Mouse (Mus musculus) embryonic fibroblast, embryonic 13.5 days (primary cell): ENCODE results near the gene Ccdc126. TPM values are rescaled to one million over a fixed set of nuclear protein-coding genes. Genes with fewer than 3 reads are reported as not detected.

Source experiments
- H3K27ac ChIP-seq: 2 replicates; pipeline ENCODE4 v1.5.1; 2012; ENCODE audit warnings: low read length, control low read depth, inconsistent platforms; ENCODE audit not compliant: insufficient read depth
- H3K4me1 ChIP-seq: 2 replicates; pipeline ENCODE4 v1.6.1; 2011; ENCODE audit warnings: low read length; ENCODE audit not compliant: control insufficient read depth, insufficient read depth
- H3K4me3 ChIP-seq: 2 replicates; pipeline ENCODE4 v1.5.1; 2011; ENCODE audit warnings: mild to moderate bottlenecking, control low read depth, low read length; ENCODE audit not compliant: insufficient read depth
- CTCF ChIP-seq: IDR thresholded peaks from 2 replicates; pipeline ENCODE4 v1.5.1; 2011; ENCODE audit warnings: mild to moderate bottlenecking, control low read depth, low read length, moderate library complexity, borderline replicate concordance; ENCODE audit not compliant: insufficient read depth
- POLR2A ChIP-seq: IDR thresholded peaks from 2 replicates; pipeline ENCODE4 v1.6.1; 2011; ENCODE audit warnings: low read depth, mild to moderate bottlenecking, control low read depth, low read length, moderate library complexity
- polyA plus RNA-seq: library from polyadenylated mRNA; stranded (reverse); fragments of >200 nt; gene quantifications from 2 replicates; pipeline ENCODE4 v1.2.4, GENCODE M21; 2011; ENCODE audit warnings: low read depth; ENCODE audit not compliant: missing spikeins, insufficient read length

Gene Ccdc126
- polyA plus RNA-seq, 1 experiment = 9.5 TPM

DNA sequence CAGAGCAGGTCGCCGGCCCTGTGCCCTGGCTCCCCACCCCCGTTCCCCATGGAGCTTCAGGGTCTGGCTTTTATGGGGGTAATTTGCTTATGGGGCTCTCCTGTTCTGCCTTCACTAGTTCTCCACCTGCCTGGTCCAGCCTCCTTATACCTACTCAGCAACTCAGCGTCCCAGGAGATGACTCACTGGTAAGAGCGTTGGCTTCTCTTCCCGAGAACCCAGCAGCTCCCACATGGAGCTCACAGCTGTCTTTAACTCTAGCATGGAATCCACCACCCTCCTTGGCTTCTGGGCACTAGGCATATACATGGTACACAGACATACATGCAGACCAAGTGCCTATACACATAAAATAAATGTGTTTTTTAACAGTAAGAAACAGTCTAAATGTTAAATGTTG, 20.1 kb downstream of the Ccdc126 start:
- Histone ChIP-seq H3K27ac (no peak overlapping the region), H3K4me3 (no peak overlapping the region), H3K4me1 (no peaks in the 10 kb centered on the region)
- TF ChIP-seq CTCF (no peak), POLR2A (no peak)

DNA sequence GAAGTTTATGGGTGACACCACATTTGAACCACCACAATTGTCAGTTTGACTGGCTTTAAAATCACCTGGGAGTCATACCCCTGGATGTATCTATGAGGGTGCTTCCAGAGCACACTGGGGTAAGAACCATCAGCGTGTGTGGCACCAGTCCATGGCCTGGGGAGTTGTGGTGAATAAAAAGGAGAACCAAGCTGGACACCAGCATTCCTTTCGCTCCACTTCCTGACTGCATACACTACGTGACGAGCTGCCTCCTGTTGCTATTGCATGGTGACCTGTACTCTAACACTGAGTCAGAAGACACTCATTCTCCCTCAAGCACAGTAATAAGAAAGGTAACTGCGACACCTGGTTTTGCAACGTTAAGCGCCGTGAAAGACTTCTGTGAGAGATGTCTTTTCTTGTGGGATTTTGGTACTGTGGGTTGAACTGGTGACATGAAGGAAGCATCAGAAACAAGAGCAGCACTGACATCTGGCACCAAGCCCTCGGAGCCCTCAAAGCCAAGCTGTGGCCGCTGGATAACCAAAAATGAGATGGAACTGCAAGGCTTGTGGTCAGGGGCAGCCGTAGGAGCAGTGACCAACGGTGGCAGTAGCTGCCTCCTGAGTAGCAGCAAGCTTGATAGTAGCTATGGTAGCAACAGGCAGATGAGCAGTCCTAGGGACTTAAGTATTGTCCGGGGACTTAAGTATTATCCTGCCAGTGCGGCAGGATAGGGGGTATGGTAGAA, 24.8 kb downstream of the Ccdc126 start:
- Histone ChIP-seq H3K27ac (no peak overlapping the region), H3K4me3 (no peak overlapping the region), H3K4me1 (no peaks in the 10 kb centered on the region)
- TF ChIP-seq POLR2A = no peak
- TF ChIP-seq CTCF = no peak

DNA sequence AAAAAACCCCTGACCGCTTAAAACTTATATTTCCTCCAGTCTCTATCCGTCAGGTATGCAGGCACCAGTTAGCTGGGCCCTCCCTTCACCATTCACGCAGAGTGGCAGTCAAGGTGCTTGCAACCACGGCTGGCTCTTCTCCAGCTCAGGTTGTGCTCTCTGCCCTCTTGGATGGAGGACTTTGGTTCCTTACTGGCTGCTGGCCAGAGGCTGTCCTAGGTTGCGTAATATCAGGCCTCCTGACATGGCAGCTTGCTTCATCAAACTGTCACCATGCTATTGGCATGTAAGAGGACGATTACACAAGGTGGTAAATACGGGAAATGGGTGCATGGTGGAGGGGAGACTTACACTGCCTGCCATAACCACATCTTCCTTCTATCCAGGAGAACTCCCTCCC, 30.8 kb downstream of the Ccdc126 start:
- Histone ChIP-seq H3K27ac (no peak overlapping the region), H3K4me1 (no peaks in the 10 kb centered on the region), H3K4me3 (no peak overlapping the region)
- TF ChIP-seq CTCF (no peak), POLR2A (no peak)

DNA sequence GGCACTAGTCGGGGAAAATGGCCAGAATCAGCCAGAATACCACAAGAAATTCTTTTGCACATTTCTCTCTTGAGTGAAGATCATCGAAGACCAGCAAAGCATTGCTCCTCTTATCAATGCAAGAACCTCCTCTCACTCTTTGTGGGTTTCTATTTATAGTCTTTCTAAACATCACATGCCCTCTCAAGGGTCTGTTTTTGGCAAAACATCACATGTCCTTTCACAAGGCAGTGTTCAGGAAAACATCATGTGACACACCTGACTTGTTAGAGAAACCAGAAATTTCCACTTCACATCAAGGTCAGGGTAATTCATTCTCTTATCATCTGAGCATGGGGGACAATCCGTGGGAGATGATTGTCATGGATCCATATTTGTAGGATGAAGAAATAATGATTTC, 35.5 kb downstream of the Ccdc126 start:
- Histone ChIP-seq H3K4me3 (no peak overlapping the region), H3K4me1 (no peaks in the 10 kb centered on the region), H3K27ac (no peak overlapping the region)
- TF ChIP-seq POLR2A (no peak), CTCF (no peak)

DNA sequence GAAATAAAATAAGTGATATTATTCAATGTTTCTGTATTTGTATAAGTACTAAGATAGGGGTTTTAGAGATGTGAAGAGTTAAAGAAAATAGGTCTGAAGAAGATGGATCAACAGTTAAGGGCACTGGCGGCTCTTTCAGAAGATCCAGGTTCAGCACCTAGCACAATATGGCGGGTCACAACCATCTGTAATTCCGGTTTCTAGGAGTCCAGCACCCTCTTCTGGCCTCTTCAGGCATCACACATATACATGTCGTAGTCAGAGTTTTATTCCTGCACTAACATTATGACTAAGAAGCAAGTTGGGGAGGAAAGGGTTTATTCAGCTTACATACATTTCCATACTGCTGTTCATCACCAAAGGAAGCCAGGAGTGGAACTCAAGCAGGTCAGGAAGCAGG, 36.1 kb downstream of the Ccdc126 start:
- TF ChIP-seq POLR2A = no peak
- no peak for TF ChIP-seq CTCF
- Histone ChIP-seq H3K4me3 (no peak overlapping the region), H3K4me1 (no peaks in the 10 kb centered on the region)

DNA sequence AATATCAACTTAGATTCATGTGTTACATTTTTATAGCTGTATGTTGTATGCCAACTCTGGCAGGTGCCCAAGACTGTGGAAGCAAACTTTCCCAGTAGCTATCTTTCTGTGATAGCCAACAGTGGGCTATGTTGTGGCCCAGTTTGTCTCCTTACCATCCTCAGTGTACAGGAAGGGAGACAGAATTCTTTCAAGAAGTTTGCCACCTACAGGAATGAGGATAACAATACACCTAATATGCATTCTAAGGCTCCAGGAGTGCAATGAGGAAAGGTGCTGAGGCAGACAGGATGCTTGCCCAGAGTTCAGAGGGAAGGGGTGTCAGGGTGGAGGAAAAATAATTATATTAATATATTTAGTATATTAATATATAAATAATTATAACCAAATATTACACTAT, 41.3 kb downstream of the Ccdc126 start:
- no peak overlapping the region for H3K4me3 ChIP-seq
- no peaks in the 10 kb centered on the region for H3K4me1 ChIP-seq
- no peak overlapping the region for H3K27ac ChIP-seq
- TF ChIP-seq POLR2A (no peak), CTCF (no peak)

More for the DNA sequence above, 36.1 kb downstream of the Ccdc126 start:
- no peak overlapping the region for H3K27ac ChIP-seq

DNA sequence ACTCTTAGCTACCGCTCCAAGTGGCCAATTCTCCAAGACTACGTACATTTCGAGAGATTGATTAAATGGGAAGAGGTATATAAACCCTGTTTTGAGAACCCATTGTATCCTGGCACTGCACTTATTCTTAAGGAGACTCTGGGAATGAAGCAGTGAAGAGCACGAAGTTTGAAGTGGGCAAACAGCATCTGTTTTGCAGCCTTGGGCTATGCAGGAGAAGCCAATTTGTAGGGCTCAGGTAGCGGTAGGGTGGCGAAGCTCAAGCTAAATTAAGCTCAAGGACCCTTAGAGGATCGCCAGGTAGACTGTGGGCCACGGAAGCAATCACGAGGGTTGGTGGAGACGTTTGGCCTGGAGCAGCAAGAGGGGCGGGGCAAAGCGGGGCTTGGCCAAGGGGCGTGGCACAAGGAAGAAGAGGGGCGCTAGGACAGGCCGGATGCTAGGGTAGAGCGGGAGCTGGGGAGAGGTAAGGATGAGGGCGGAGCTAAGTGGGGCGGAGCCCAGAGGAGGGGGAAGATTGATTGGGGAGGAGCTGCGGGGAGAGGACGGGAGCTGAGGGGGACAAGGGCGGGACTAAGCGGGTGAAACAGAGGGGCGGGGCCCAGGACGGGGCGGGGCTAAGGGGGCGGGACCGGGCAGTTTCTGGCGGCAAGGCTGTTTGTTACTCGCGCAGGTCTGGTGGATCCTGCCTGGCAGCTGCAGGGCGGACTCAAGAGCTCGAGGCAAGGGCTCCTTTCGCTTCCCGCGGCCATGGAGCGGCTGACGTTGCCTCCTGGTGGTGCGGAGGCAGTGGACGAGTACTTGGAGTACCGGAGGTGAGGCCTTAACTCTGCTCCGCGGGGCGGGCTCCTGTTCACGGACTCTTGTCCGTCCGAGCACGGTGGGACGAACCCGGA, 48.3 kb downstream of the Ccdc126 start, which contains the start of gene Fam221a:
Fam221a (plus strand) TSS at position 581 of the 896 bp plus-strand sequence.
- H3K27ac ChIP-seq = no peak within 1 kb of the TSS
- TF ChIP-seq POLR2A (peak; percentile 86), CTCF (no peak)
- peak within 1 kb of the TSS; percentile 42 for H3K4me3 ChIP-seq
- H3K4me1 ChIP-seq = no peaks in the 10 kb centered on the region; the same call in 1 of the 2 replicates

DNA sequence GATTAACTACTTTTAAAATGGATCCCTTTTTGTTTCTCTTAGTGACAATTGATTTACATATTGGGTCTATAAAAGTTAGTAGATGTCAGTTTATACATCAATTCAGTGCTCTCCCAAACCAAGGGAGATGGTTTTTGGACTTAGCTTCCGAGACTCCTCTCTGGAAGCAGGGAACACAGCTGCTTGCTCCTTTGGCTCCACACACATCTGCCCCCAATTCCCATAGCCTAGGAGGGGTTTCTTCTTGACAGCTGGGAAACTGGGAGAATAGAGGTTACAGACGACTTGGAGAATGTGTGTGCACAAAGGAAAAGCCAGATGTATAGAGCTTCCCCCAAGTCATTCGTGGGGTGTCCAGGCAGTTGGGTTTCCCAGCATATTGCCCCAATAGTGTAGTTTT, 49.1 kb downstream of the Ccdc126 start:
- TF ChIP-seq POLR2A = no peak
- no peak for TF ChIP-seq CTCF
- no peaks in the 10 kb centered on the region; the same call in 1 of the 2 replicates for H3K4me1 ChIP-seq
- no peak overlapping the region for H3K27ac ChIP-seq
- H3K4me3 ChIP-seq = peak overlapping the region; percentile 19; the same call in 1 of the 2 replicates

DNA sequence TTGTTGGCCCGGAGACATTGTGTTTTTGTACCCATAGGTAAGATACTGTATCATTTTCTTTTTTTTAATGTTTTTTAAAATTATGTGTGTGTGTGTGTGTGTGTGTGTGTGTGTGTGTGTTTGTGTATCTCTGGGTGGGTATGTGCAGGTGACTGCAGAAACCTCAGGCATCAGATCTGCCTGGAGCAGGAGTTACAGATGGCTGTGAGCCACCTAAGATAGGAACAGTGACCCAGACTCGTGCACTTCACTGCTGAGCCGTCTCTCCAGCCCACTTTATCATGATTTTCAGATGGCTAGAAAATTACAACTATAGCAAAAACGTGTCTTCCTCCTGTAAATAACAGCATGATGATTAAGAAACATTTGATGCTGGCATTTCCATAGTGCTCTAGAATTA, 53.6 kb downstream of the Ccdc126 start:
- H3K4me3 ChIP-seq = no peak overlapping the region
- H3K27ac ChIP-seq = no peak overlapping the region
- no peak for TF ChIP-seq POLR2A
- no peak for TF ChIP-seq CTCF
- no peaks in the 10 kb centered on the region; the same call in 1 of the 2 replicates for H3K4me1 ChIP-seq

DNA sequence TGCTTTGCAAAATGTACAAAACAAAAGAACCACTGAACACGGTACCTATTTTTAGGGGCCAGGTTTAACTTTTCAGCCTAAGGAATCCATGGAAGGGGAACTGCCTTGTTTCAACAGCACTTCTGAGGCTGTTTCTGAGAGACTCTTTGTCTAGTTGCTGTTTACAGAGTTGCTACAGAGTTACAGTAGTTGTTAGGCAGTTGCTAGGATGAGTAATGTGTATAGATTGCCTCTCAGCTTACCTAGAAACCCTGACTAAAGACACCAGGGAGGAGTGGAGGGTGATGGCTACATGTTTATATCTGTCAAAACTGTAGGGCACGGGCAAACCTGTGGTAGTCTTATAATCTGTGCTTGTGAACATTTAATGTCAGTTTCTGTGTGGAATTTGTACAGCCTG, 54.9 kb downstream of the Ccdc126 start:
- Histone ChIP-seq H3K27ac (no peak overlapping the region), H3K4me1 (no peaks in the 10 kb centered on the region), H3K4me3 (no peak overlapping the region)
- TF ChIP-seq CTCF = no peak
- no peak for TF ChIP-seq POLR2A
